Mouse (Mus musculus) layer of hippocampus, postnatal 36 days (tissue): Measurements from ENCODE around the gene Psma3. TPM values are rescaled to one million over a fixed set of nuclear protein-coding genes. Genes with fewer than 3 reads are reported as not detected.

Experiments
- DNase-seq, 2 experiments: peaks; one replicate each; pipeline ENCODE4 v3.0.0; 2022
- total RNA-seq, 2 experiments: library from RNA; stranded (reverse); gene quantifications; 2 replicates each; pipeline ENCODE4 v1.2.3; 2021

The Psma3 gene
- total RNA-seq: 100 to 1,000 TPM; 214 to 229 TPM

DNA sequence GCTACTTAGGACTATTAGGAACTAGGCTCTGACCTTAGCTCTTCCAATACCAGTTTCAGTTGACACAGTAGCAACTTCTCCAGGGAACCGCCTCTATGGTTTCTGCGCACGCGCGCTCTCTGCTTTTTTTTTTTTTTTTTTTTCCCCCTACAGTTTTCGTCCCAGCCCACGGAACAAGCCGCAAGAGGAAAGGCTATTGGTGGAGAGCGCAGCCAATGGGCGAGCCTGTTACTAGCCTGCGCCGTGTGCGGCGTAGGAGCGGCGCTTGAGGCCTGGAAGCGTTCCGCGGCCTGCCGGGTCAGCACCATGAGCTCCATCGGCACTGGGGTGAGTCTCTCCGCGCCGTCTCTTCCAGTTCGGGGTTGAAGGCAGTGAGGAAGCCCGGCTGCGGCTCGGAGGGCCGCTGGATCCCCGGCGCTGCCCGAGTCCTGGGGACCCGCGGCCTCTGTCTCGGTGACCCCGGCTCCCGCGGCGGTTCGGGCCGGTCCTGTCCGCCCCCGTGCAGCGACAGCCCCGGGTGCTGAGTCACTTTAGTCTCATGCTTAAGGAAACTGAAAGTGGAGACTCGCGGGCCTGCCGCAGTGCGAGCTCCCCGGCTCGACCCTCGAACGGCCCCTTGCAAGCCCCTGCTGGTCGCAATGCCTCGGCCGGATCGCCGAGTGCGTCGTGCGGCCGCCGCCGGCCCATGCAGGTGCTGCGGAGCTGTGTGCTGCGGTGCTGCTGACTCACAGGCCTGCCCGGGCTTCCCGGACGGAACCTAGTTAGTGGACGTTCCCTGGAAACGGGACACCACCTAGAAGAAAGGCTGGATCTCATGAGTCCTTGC lies at the start of gene Psma3:
Gene Psma3, plus strand, starts transcription at position 181 of the 826 bp plus-strand sequence.
- DNase-seq: peak; percentile 86 to 89

DNA sequence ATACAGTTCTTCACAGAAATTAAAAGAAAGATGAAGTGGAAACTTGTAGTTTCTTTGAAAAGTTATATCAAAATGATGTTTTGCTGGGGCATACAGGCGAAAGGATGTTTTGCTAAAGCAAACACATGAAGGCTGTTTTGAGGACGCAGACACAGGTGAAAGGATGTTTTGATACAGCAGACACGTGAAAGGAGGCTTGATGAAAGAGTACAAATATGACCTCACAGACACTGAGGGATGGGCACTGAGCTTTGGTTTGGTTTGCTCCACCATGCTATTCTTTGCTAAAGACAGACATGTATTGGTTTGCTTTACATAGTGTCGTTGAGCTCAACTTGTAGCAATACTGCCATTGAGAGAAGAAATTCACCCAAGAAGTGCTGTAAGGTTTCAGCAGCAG lies 44.6 kb upstream of the Psma3 start:
- no peak for DNase-seq

DNA sequence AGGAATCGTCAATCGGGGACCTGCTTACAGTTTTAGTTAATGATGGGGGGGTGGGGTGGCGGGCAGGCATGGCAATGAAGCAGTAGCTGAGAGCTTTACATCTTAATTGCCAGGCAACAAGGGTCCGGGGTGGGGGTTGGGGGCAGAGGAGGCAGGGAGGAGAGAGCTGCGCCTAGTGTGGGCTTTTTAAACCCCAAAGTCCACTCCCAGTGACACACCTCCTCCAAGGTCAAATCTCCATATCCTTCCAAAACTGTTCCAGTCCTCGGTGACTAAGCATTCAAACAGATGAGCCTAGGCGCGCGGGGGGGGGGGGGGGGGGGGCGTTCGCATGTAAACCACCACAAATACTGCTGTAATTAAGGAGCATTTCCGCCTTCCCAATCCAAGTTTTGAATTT lies 37.3 kb upstream of the Psma3 start:
- DNase-seq: no peak

DNA sequence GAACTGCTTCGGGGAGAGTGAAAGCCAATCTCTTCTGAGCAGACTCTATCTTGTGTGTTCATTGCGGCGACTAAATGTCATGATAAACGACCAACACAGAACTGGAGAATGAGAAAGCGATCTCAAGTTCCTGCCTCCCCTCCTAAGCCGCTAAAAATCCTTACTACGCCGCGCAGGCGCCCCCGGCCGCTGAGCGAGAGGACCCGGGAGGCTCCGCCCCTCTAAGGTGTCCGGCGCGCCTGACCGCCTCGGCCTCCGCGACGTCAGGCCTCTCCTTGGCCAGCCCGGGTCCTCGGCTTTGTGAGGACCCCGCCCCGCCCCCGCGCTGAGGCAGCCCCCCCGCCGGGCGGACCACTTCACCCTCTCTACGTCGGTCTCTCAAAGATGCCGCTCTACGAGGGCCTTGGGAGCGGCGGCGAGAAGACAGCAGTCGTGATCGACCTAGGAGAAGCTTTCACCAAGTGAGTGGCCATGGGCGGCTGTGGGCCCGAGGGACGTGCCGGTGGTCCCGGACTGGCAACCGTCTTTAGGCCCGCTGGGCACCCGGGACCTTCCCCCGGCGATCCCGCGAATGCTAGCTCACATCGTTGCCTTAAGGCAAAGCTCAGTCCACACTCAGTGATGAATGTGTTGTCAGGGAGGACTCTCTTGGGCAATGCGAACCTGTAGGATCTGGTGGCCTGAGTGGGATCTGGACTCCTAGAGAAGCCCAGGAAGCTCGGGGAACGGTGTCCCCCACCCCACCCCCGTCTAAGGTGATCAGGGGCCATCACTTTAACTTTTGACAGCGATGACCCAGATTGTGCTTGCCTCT lies 36.6 kb upstream of the Psma3 start, which contains the start of gene Actr10:
Gene Actr10, plus strand, starts transcription at position 287 of the 814 bp plus-strand sequence.
- DNase-seq: peak; percentile 90 to 92

DNA sequence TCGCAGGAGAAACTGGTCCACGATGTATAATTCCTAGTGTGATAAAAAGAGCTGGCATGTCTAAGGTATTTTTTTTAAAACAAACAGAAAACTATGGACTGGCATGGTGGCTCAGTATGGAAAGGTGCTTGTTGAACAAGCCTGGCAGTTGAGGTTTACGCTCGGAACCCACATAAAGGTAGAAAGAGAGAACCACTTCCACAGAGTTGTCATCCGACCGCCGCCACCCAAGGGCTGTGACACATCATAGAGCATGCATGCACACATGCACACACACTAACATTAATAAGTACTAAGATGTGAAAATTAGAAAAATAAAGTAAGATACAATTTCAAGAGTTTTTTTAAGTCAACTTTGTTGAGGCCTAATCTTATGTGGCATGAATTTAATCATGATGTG lies 33.6 kb upstream of the Psma3 start:
- DNase-seq: no peak

DNA sequence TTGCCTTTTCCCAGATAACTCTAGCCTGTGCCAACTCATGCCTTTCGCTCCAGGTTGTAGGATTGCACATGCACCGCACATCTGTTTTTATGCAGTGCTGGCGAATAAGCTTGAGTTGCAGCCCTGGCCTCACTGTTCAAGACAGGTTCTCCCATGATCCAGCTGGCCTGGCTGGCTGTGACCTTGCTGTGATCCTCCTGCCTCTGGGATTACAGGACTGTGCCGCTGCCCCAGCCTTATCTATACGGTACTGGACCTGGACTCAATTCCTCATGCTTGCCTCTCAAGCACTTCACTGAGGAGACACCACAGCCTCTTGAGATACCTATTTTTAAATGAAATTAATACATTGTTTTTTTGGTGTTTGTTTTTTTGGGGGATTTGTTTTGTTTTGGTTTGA lies 30.2 kb upstream of the Psma3 start:
- no peak for DNase-seq

DNA sequence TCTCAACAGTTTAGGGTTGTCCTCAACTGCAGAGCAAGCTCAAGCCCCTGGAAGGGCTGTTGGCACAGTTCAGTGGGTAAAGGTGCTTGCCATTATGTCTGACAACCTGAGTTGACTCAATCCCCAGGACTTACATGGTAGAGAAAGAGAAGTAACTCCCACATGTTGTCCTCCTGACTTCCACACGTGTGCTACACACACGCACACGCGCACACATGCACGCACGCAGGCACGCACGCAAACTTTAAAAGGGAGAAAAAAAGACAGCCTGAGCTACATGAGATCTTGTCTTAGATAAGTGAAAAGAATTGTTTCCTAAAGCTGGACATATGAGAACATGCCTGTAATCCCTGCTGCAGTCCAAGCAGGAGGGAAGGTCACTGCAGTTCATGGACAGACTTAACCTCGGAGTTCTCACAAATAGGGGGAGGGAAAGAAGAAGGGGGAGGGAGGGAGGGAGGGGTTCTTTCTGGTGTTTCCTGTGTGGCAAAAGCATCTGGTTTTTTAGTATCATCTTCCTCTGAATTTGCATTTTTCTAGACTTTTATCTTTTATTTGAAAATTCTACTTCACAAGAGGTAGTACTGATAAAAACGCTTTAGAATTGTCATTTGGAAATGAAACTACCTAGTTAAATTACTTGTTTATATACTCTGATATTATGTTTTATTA lies 27.7 kb upstream of the Psma3 start:
- no peak for DNase-seq

DNA sequence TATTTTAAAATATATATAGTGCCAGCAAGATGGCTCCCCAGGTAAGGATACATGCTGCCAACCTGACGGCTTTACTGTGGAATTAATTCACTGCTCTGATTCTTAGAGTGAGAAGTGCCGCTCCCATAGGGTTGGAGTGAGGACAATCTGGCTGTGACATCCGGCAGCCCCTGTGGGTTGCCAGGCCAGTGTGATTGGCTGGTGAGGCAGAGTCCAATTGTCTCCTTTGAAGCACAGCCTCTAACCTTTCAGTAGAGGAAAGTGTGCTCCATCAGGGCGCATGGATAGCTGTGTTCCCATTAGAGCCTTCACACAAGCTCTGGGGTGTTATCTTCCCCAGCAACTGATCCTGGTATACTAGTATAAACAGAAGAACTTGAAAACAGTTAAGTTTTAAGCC lies 15.8 kb upstream of the Psma3 start:
- DNase-seq: no peak

DNA sequence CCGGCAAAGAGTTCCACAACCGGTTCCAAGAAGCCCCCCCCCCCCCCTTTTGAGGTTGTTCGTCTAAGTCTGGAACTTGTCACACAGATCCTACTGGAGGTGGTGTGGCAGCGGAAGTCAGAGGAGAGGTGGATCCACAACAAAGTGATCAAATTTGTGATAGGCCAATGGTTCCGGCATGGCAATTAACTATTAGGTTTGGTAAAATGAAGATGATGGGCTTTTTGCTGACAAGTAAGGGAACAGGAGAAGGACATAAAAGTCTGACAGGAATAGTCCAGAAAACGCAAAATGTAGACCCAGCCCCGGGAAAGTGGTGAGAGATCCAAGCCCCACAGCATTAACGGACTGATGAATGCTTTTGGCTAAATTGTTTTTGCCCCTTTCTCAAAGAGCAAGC lies 6.8 kb upstream of the Psma3 start:
- no peak for DNase-seq

DNA sequence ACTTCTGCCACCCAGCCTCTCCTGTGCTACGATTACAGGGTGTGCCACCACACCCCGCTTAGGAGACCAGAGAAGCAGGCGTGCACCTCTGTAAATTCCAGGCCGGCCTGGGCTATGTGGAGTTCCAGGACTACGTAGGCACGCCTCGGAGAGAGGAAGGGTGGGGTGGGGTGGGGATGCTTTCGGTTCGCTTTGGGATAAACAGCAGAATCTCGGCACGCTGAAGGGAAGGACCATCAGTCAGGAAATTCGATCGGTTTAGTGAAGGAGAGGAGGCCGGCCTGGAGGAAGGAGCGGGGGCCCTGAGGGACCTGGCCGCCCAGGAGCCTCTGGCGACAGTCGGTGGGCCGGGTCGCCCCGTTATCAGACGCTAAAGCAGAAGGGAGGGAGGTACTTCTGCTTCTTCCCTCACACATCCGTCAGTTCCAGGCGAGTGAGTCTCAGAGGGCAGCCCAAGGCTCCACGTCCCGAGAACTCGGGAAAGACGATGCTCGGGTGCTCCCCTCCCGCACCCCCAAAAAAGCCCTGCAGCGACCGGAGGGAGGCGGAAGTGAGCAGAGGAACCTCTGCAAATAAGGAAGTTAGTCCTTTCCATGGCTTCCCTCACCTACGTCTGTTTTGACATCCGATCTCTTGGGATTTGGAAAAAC lies 6.2 kb upstream of the Psma3 start:
- peak; percentile 75 to 77 for DNase-seq

DNA sequence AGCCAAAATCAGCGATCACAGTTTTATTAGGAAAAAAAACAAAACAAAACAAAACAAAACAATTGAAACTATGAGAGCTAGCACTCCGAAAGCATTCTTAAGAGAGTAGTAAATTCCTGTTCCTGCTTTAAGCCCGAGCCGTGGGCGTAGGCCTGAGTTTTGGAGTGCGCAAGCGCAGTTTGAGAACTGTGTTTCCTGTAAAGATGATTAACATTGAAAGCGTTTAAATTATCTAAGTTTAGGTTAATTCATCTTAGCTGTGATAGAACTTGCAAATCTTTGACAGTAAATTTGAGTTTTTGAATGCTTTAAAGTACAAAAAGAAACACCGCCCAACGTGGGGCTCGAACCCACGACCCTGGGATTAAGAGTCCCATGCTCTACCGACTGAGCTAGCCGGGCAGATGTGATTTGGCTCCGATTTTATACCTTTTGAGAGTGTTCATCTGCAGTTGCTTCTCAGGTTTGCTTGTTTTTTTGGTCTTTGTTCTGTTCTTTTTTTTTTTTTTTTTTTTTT lies 5.6 kb upstream of the Psma3 start:
- peak; percentile 81 to 87 for DNase-seq

DNA sequence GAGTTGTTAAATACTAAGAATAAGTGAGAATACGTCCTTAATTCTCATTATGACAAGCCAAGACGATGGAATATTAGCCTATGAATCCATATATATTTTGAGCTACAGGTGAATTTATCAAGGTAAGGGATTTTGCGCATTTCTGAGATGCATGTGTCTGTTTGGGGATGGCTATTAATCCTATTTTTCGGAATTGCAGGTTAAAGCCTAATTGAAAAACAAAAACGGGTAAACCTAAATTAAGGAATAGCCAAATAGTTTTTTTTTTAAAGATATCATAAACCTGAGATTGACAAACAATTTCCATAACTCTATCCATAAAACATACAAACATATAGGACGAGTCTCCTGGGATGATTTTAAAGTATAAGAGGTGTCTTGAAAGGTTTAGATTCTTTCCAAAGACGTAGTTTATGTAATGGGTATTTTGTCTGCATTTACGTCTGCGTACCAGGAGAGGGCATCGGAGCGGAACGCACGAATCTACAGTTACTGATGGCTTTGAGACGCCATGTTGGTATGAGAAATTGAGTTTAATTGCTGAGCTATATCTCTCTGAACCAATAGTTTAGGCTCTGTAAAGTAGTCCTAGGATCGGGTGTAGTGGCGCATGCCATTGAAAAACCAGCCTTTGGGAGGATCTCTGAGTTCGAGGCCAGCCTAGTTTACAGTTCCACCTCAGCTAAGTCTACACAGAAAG lies 4.8 kb upstream of the Psma3 start:
- DNase-seq: peak; percentile 37 to 38

DNA sequence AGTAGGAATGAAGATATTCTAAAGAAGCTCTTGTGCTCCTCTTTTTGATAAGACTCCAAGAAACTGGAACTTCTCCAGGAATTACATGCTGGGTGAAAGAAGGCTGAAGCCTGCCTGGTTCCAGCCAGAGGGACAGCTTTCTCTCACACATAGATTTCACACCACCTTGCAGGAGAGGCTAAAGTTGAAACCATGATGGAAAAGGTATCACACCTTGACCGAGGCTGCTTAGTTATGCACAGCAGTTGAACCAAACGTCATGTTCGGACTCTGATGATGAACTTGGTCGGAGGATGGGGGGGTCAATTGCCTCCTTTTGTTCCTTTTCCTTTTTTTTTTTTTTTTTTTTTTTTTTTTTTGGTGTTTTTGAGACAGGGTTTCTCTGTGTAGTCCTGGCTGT lies 590 bp upstream of the Psma3 start:
- no peak for DNase-seq

DNA sequence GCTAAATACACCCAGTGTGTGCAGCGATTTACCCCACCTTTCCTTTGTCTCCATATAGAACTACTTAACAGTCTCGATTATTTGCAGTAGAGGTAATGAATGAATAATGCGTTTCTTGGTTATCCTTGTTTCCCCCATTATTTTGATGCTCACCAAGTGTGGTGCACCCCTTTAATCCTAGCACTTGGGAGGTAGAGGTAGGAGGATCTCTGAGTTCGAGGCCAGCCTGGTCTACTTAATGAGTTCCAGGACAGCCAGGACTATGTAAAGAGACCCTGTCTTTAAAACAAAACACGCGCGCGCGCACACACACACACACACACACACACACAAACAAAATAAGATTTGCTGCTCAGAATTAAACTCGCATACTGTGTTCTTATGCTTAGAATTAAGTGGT lies 985 bp downstream of the Psma3 start:
- DNase-seq: no peak

DNA sequence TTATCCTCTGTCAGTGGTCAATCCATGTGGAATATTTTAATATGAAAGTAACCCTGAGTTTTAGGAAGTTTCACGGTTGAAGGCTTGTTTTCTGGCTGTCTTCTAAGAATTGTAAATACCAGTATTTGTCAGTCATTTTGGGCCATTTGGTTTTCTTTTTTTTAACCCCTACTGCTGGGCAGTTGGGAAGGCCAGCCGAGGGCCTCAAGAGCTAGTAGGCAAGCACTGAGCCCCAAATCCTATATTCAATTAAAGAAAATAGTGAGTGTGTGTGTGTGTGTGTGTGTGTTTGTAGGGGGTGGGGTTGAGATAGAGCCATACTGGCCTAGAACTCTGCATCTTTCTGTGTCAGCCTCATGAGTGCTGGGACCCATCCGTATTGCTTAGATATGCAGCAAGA lies 1.5 kb downstream of the Psma3 start:
- DNase-seq: no peak

DNA sequence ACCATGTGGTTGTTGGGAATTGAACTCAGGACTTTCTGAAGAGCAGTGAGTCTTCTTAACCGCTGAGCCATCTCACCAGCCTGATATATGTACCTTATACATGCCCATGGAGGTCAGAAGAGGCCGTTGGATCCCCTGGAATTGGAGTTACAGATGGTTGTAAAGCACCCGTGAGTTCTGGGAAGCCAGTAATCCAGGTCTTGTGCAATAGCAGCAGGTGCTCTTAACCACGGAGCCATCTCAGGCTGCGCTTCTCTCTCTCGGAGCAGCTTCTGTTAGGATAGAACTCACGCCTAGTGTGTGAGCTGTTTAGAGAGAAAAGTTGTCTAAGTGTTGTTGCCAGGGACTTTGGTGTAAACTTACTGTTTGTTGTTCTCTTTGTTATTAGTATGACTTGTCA lies 3.9 kb downstream of the Psma3 start:
- no peak for DNase-seq

DNA sequence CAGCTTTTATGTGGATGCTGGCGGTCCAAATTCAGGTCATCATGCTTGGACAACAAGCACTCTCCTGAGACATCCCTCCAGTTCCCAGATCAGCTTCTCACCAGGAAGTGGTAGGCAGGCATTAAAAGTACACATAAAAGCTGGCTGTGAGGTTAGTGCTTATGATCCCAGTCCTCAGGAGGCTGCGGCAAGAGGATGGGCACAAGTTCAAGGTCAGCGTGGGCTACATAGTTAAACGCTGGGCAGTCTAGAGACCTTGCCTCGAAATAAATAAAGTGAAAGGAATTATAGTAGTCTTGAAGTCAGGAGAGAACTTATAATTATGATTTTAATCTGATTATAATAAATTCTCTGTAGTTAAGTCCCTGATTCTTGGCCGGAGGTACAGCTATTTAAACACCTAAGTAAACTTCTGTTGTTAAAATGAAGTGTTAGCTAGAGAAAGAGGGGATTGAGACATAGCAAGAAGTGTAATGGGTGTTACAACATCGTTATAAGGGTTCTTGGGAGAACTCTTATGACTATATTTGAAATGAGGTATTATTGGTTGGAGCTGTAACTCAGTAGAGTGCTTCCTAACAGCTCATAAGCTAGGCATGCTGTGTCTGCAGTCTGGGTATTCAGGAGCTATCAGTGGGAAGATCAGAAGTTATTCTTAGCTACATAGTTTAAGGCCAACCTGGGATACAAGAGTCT lies 10.6 kb downstream of the Psma3 start:
- DNase-seq: no peak

DNA sequence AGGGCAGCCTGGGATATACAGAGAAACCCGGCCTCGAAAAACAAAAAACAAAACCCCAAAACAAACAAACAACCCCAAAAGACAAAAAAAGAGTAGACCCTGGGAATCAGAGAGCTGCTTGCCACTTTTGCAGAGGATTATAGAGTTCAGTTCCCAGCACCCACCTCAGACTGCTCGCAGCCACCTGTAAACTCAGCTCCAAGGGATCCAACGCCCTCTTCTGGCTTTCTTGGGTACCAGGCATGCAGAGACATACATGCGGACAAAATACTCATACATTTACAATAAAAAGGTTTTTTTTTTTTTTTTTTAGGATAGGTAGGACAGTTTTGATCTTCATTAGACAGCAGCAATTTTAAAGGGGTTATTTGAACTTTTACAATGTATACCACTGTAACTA lies 22.8 kb downstream of the Psma3 start:
- no peak for DNase-seq

DNA sequence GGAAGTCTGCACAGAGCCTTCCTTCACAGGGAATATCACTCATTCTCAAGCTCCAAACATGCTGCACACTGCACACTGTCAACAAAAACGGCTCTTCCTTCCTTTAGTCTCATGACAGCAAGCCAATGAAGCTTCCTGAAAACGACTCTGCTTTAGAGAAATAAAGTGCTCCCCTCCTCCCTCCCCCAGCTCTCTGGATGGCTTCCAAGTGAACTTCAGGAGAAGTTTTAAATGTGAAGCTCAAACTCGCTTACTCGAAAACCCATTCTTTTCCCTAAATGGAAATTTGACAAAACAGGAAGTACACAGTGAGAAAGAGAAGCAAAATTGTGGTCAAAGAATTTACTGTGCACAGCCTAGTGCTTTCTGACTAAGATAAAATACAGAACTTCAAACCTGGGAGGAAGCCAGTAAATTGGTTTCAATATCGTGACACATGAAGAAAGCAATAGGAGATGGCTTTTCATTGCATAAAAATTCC lies 25.0 kb downstream of the Psma3 start:
- DNase-seq: no peak

DNA sequence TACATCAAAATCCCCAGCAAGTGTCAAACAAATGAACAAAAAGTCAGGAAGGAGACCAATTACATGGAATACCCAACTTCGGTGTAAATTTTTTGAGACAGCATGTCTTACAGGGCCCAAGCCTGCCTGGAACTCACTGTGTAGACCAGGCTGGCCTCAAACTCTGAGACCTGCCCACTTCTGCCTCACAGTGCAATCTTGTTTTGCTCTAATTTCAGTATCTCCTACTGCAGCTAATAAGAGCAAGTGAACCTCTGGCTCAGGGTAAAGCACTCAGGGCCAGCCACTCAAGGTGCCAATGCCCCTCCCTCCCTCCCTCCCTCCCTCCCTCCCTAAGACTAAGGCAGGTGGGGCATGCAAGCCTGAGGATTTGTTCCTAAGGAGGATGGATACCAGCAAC lies 25.9 kb downstream of the Psma3 start:
- no peak for DNase-seq

DNA sequence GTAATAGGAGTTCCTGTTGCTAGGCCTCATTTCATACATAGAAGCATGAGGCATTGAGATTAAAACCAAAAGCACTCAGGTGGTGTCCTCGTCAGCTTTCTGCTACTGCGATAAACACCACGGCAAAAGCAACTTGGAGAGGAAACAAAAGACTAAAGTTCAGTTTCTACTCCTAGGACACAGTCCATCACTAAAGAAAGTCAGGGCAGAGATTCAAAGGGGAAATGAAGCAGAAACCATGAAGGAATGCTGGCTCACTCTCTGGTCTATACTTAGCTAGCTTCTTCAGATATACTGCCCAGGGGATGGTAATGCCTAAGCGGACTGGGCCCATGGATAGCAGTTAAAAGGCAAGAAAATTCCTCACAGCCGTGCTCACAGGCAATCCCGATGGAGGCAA lies 27.0 kb downstream of the Psma3 start:
- no peak for DNase-seq
